Mouse (Mus musculus) forelimb bud, embryonic 11.5 days (tissue): ENCODE results near the gene Ang2.

Experiments used
- DNase-seq: peaks from one replicate; pipeline ENCODE4 v3.0.0-alpha.2; 2012; ENCODE audit warnings: low read depth, low spot score

Gene Ang2

DNA sequence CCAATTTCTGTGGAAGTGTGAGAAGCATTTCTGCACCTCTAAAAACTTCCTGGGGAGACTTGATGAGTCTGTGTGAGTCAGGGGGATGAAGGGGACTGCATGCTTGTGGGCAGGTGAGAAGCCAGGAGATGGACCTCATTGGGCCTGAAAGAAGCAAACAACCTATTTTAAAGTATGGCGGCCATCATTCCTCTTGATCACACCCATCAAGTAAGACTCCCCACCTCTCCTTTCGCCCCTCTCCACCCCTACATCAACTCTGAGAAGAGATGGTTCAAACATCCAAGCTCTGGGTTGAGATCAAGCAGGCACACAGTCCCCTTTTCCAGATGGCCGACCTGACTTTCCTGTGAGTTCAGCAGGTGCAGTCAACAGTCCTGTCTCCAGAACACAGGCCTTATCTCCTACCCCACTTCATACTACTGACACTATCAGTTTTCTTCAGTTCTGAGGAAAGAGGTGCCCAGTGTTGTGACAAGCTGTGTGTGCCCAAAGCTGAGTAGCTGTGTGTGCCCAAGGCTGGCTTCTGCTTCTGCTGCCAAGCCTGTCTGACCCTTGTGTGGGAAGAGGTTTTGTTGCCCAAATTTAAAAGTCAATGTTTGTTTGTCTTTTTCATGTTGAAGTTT, 48.6 kb downstream of the Ang2 start:
- DNase-seq = no peak

DNA sequence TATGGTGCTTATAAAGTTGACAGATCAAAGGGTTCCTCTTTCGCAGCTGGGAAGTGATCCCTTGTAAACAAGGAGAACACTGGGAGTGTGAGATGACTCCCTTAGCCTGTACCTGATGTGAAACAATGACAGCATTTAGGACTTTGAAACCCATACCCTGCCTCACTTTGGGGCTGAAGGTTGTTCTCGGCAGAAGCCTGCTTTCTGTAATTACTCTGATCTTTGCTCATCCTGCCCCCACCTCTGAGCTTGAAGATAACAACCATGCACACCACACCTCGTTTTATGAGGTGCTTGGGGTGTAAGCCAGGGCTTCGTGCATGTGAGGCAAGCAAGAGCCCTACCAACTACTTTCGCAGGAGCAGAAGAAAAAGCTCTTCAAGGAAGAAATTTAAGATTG, 49.8 kb downstream of the Ang2 start:
- no peak for DNase-seq

DNA sequence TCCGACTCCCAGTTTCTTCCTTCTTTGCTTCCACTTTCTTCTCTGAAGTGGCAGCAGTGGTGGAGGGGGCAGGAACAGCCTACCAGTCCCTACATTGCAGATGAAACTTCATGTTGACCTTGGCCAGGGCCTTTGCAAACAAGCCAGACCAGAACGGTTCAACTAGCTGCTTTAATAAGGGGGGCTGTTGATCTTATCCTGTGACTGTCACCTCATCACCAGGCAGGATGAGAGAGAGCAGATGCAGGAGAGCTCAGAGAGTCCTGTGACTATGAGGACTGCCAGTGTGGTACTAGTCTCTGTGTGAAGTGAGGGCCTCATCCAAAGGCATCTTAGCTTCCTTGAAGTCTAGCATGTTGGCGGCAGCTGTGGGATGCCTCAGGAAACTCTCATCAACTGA, 50.9 kb downstream of the Ang2 start:
- no peak for DNase-seq

DNA sequence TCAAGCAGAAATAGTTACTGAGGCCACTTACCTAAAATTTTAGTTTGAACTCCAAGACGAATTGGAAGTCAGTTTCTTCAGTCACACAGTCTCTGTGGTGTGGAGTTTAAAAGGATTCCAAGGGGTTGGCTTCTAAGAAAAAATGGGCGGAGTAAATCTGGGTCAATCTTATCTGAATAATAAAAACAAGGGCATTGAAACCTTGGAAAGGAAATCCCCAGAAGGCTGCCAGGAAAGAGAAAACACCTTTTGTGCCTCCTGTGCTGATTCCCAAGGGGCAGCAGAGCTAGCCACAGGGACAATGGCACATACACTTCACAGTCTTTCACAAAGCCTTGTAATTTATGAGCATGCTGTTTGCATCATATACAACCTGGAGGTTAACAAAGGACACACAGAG, 52.3 kb downstream of the Ang2 start, which contains the start of gene Rnase1:
Gene Rnase1, minus strand, starts transcription at position 101 of the 400 bp plus-strand sequence.
- DNase-seq = no peak

- no peak for DNase-seq
These were observed 53.4 kb downstream of the Ang2 start for GRCm38 (mm10) chr14:51145521-51145920.
